Mouse (Mus musculus) right cerebral cortex, postnatal 14 days (tissue): ENCODE measurements around the gene Gstz1.
A peak's percentile ranks its signal among the peaks of the same experiment; 100 is the strongest.
"Not testable (repeated sequence)": the region's sequence is repeated elsewhere in the genome, so short reads cannot be mapped to it uniquely, and the experiment has no call there.

Experiments
- DNase-seq: peaks from one replicate; pipeline ENCODE4 v3.0.0; 2022

The Gstz1 gene

GRCm38 (mm10) chr12:87160310-87160709 lies 13.3 kb downstream of the Gstz1 start:
- no peak for DNase-seq

GRCm38 (mm10) chr12:87160815-87161214 lies 13.8 kb downstream of the Gstz1 start:
- no peak for DNase-seq

GRCm38 (mm10) chr12:87175194-87175946 lies 28.4 kb downstream of the Gstz1 start:
- no peak for DNase-seq

GRCm38 (mm10) chr12:87177631-87178030 lies 30.7 kb downstream of the Gstz1 start:
- DNase-seq: no peak

- no peak for DNase-seq
Observed at GRCm38 (mm10) chr12:87193008-87193407, 46.0 kb downstream of the Gstz1 start.

GRCm38 (mm10) chr12:87195069-87195468 lies 48.1 kb downstream of the Gstz1 start:
- no peak for DNase-seq

- DNase-seq: no peak
Observed at GRCm38 (mm10) chr12:87196310-87196709, 49.3 kb downstream of the Gstz1 start.

GRCm38 (mm10) chr12:87198792-87199191 lies 51.8 kb downstream of the Gstz1 start:
- DNase-seq: no peak

- DNase-seq: peak; percentile 42
Observed at GRCm38 (mm10) chr12:87199206-87199972, 52.4 kb downstream of the Gstz1 start, which contains the start of gene Samd15. TSS of gene Samd15 (plus strand) at chr12:87199723.

GRCm38 (mm10) chr12:87199973-87200586 lies 53.1 kb downstream of the Gstz1 start, which contains the start of gene Tmed8:
TSS of gene Tmed8 (minus strand) at chr12:87200454.
- peak; percentile 80 for DNase-seq

GRCm38 (mm10) chr12:87201694-87202093 lies 54.7 kb downstream of the Gstz1 start:
- DNase-seq: no peak

GRCm38 (mm10) chr12:87205789-87206188 lies 58.8 kb downstream of the Gstz1 start:
- DNase-seq: not testable (repeated sequence)

GRCm38 (mm10) chr12:87212844-87213606 lies 66.1 kb downstream of the Gstz1 start:
- DNase-seq: no peak
